ENCODE assay signal across 11 mouse cellular contexts in the genomic region with DNA sequence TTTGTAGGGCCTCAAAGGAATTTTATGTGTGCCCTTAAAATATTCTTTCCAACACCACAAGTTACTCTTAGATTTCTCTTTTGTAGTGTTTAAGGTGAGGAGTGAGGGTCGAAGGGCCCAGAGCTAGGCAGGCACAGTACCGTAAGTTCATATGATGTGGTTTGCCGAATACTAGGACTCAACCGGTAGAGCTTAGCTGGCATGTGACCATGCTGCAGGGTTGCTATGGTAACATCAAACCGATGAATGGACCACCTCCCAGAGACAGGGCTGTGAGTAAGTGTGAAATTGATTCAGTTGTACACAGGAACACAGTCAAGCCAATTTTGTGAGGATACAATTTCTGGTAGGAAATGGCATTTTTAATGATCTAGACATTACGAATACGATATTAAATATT. TPM values are rescaled to one million over a fixed set of nuclear protein-coding genes. Genes with fewer than 3 reads are reported as not detected.
A peak's percentile ranks its signal among the peaks of the same experiment; 100 is the strongest.
DNase-seq lines count a peak whose midpoint lies in the region; ATAC-seq and TF ChIP-seq lines count a peak whose summit lies in the region.
"Had no signal": no experiment of that assay in that cellular context is flagged by ENCODE, and none has a peak within 500 bp of the region (broad histone marks: within the 10 kb centered on the region; RNA-seq: fewer than 3 reads in every experiment).

No protein-coding gene starts in this region.

- no peak overlapping the region for H3K27ac ChIP-seq in embryonic facial prominence, embryonic 14.5 days (replicated peaks; ENCODE audit: low read depth, low read length)
- no peak overlapping the region for H3K27ac ChIP-seq in midbrain, postnatal 0 days (ENCODE audit: low read depth, low read length)
- H3K27ac ChIP-seq: limb, embryonic 10.5 days had no signal

- no peaks in the 10 kb centered on the region for H3K4me1 ChIP-seq in embryonic facial prominence, embryonic 14.5 days (ENCODE audit: control insufficient read depth, insufficient read depth, low read length)
- H3K4me1 ChIP-seq in midbrain, postnatal 0 days (ENCODE audit: insufficient read depth, low read length): 0 out of 2 replicates have a peak, but pooled peaks cover 6% of the 10 kb centered on the region
- H3K4me1 ChIP-seq: limb, embryonic 10.5 days had no signal

- no peaks in the 10 kb centered on the region for H3K27me3 ChIP-seq in embryonic facial prominence, embryonic 14.5 days (replicated peaks; ENCODE audit: control insufficient read depth, insufficient read depth, low read length)
- H3K27me3 ChIP-seq in midbrain, postnatal 0 days (ENCODE audit: insufficient read depth, low read length): no peaks in the 10 kb centered on the region

- WGBS in embryonic facial prominence, embryonic 14.5 days: 61% methylated on average over 7 of the region's 7 CpGs
- 15% methylated on average over 7 of the region's 7 CpGs for WGBS in midbrain, postnatal 0 days

- intact Hi-C loops in heart, postnatal 36 days (cut with DNase I): no loop called here
- intact Hi-C loops in gastrocnemius, postnatal 14 days (cut with DNase I; ENCODE audit: low total_unique reads): no loop called here

- DNase-seq in brain, embryonic 18.5 days (ENCODE audit: low read depth, low spot score): peak; percentile 45
- peak; percentile 14 for DNase-seq in embryonic facial prominence, embryonic 14.5 days (ENCODE audit: low spot score)
- peak; percentile 34 for DNase-seq in layer of hippocampus, adult 11-12 months (ENCODE audit: low spot score)
- DNase-seq in midbrain, postnatal 0 days (ENCODE audit: low spot score): peak; percentile 88
- DNase-seq in heart, postnatal 36 days: no peak
- DNase-seq in gastrocnemius, postnatal 14 days: no peak
- DNase-seq: lung, postnatal 10 days had no signal

- ATAC-seq in embryonic facial prominence, embryonic 14.5 days (ENCODE audit: low read depth): no peak
- peak; percentile 86 for ATAC-seq in midbrain, postnatal 0 days (ENCODE audit: low FRiP score)
- ATAC-seq in erythroid progenitor cell, adult 5-6 weeks (replicated peaks; ENCODE audit: low FRiP score, poor library complexity, severe bottlenecking): no peak

- H3K4me2 ChIP-seq in embryonic facial prominence, embryonic 14.5 days (ENCODE audit: low read depth, low read length): no peak overlapping the region
- peak overlapping the region; percentile 33; the same call in 1 of the 2 replicates for H3K4me2 ChIP-seq in midbrain, postnatal 0 days (ENCODE audit: low read depth, low read length, poor library complexity, severe bottlenecking)

- no peak overlapping the region for H3K4me3 ChIP-seq in embryonic facial prominence, embryonic 14.5 days (ENCODE audit: low read depth, low read length)
- H3K4me3 ChIP-seq in midbrain, postnatal 0 days (ENCODE audit: low read depth, low read length): peak overlapping the region; percentile 15; the same call in 1 of the 2 replicates
- H3K4me3 ChIP-seq: limb, embryonic 10.5 days had no signal

- no peak for TF ChIP-seq CTCF in midbrain, postnatal 0 days (IDR thresholded peaks at IDR 0.05)

- H3K36me3 ChIP-seq in embryonic facial prominence, embryonic 14.5 days (ENCODE audit: control insufficient read depth, insufficient read depth, low read length): no peaks in the 10 kb centered on the region
- H3K36me3 ChIP-seq in midbrain, postnatal 0 days (ENCODE audit: insufficient read depth, low read length): no peaks in the 10 kb centered on the region
- H3K36me3 ChIP-seq: G1E; limb, embryonic 10.5 days had no signal

- H3K9ac ChIP-seq in embryonic facial prominence, embryonic 14.5 days (ENCODE audit: low read depth, low read length): no peak overlapping the region
- no peak overlapping the region for H3K9ac ChIP-seq in midbrain, postnatal 0 days (replicated peaks; ENCODE audit: low read length, poor library complexity, severe bottlenecking)

- H3K9me3 ChIP-seq in embryonic facial prominence, embryonic 14.5 days (ENCODE audit: control insufficient read depth, low read length): no peaks in the 10 kb centered on the region
- no peaks in the 10 kb centered on the region for H3K9me3 ChIP-seq in midbrain, postnatal 0 days (ENCODE audit: low read length)
- H3K9me3 ChIP-seq: G1E; limb, embryonic 10.5 days had no signal

RNA-seq across cellular contexts. Expression of a gene that starts 44.5 kb away (rescaled TPM):
- 0.77 and 0.89 TPM in 2 replicates for polyA plus RNA-seq in embryonic facial prominence, embryonic 14.5 days (2014; fragmentation: Nextera tagmentation; extraction: Ambion mirVana)
- 59.9 and 62.6 TPM in 2 replicates for total RNA-seq in midbrain, postnatal 0 days (2014; rRNA removed)
- 5.8 and 7.7 TPM in 2 replicates for polyA plus RNA-seq in midbrain, postnatal 0 days (2015; fragmentation: Nextera tagmentation; extraction: Ambion mirVana)
- 1 to 10 TPM; 2.4 to 3.2 TPM for total RNA-seq in heart, postnatal 36 days (2021)
- not detected in 2 replicates for total RNA-seq in erythroid progenitor cell, adult 5-6 weeks (2015; ENCODE audit: low replicate concordance)
- not detected in 2 replicates for total RNA-seq in erythroid progenitor cell, adult 5-6 weeks (2017; ENCODE audit: low replicate concordance)
- 1 to 10 TPM; 1.7 to 2.7 TPM for total RNA-seq in gastrocnemius, postnatal 14 days (2021)
- total RNA-seq: common myeloid progenitor, adult 5-6 weeks had no signal

Comparison
In these comparisons a context has a peak if more than half of its experiments do, and no peak if none do; other contexts are left out.
1. DNase-seq: peak in brain, embryonic 18.5 days (single experiment), embryonic facial prominence, embryonic 14.5 days (single experiment), layer of hippocampus, adult 11-12 months (single experiment) and midbrain, postnatal 0 days (single experiment); none in heart, postnatal 36 days (0 of 2) and gastrocnemius, postnatal 14 days (single experiment).
2. RNA of a gene that starts 44.5 kb away (total RNA-seq): 59.9 to 62.6 TPM in midbrain, postnatal 0 days; 2.4 to 3.2 TPM in heart, postnatal 36 days, 1.7 to 2.7 TPM in gastrocnemius, postnatal 14 days and not detected in erythroid progenitor cell, adult 5-6 weeks; every median in the first group is over 10 times any median in the second.